Mouse (Mus musculus) liver, embryonic 14.5 days (tissue): ENCODE data around the gene Tacc2.

ENCODE experiments used
- CTCF ChIP-seq: IDR thresholded peaks from 2 replicates; pipeline ENCODE4 v1.5.1; 2016; ENCODE audit warnings: antibody characterized with exemption, low read depth, control low read depth
- EP300 ChIP-seq: IDR thresholded peaks from 2 replicates; pipeline ENCODE4 v1.6.1; 2016; ENCODE audit warnings: antibody characterized with exemption, low read depth

DNA sequence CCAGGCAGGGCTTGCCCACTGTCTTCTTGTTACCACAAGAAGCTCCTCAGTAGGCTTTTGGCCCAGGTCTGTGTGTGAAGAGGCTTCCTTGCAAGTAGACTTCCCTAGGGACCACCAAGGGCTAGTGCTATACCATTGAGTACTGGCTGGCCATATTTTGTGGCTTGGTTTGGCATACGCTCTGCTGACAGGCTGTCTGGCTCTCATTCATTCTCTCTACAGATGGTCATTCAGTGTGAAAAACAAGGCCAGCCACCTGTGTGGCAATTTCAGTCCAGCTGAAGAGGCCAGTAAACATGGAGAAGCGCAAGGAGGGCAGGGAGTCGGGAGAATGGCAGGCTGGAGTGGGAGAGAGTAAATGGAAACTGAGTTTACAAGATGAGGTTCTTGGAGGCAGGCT lies 138.2 kb downstream of the Tacc2 start:
- TF ChIP-seq CTCF: no peak
- no peak for TF ChIP-seq EP300
